Mouse (Mus musculus): ENCODE measurements at regions not wholly inside any gene's neighbourhood (a gene's known extent, or its start where the extent isn't known, plus 50 kb on each side); places are given as distances from the start of the nearest gene placed in this dataset.

DNA sequence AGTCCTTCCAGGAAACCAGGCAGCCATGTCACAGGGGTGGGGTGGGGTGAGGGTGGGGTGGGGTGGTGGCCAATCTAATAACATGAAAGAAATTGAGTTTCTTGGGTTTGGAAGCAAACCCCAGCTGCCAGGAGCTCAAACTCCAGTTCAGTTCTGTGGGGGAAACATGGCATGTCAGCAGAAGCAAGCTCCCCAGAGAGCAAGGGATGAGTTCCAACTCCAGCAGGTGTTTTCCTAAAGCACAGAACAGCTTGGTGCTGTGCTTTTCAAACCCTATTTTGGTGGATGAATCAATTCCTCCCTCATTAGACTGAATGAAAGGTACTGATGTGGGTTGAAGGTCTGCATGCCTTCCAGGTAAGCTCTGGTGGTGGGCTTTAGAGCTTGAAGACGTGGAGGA, 77.8 kb upstream of the Kcnd3 start:
- TF ChIP-seq CTCF (IDR thresholded peaks at IDR 0.05; ENCODE audit: borderline replicate concordance, control insufficient read depth, extremely low read depth, insufficient read depth, low read length, poor library complexity) (no peak), POLR2A (IDR thresholded peaks at IDR 0.05; ENCODE audit: control insufficient read depth, extremely low read depth, insufficient read depth, low read length, poor library complexity) (no peak)

Data from thymus, adult 2 months (tissue).